Mouse (Mus musculus) kidney, postnatal 0 days (tissue): ENCODE measurements around the gene Wdr70. TPM values are rescaled to one million over a fixed set of nuclear protein-coding genes. Genes with fewer than 3 reads are reported as not detected.

ENCODE experiments used
- ATAC-seq: fragments of 200-750 bp; cut with Nextera tagmentation; replicated peaks from 2 replicates; pipeline ENCODE4 v1.8.0; 2017; ENCODE audit warnings: low read depth, moderate number of reproducible peaks, moderate TSS enrichment, moderate library complexity; ENCODE audit not compliant: low FRiP score
- DNase-seq: peaks from one replicate; pipeline ENCODE4 v3.0.0-alpha.2; 2016; ENCODE audit warnings: low spot score
- H3K27ac ChIP-seq: fragments of 300-500 bp; sonication (generic); 2 replicates; pipeline ENCODE4 v1.5.1; 2014; ENCODE audit warnings: mild to moderate bottlenecking
- H3K27me3 ChIP-seq: fragments of 300-500 bp; sonication (generic); 2 replicates; pipeline ENCODE4 v1.6.1; 2014; ENCODE audit warnings: low read length, mixed read lengths; ENCODE audit not compliant: insufficient read depth
- H3K36me3 ChIP-seq: fragments of 300-500 bp; sonication (generic); 2 replicates; pipeline ENCODE4 v1.6.1; 2014; ENCODE audit warnings: low read length, mixed read lengths; ENCODE audit not compliant: insufficient read depth
- H3K4me1 ChIP-seq: fragments of 300-500 bp; sonication (generic); replicated peaks from 2 replicates; pipeline ENCODE4 v1.6.1; 2014; ENCODE audit warnings: antibody characterized with exemption, low read length, mixed read lengths; ENCODE audit not compliant: insufficient read depth
- H3K4me2 ChIP-seq: fragments of 300-500 bp; sonication (generic); 2 replicates; pipeline ENCODE4 v1.6.1; 2014; ENCODE audit warnings: mild to moderate bottlenecking, low read length, moderate library complexity, mixed read lengths
- H3K4me3 ChIP-seq: fragments of 300-500 bp; sonication (generic); replicated peaks from 2 replicates; pipeline ENCODE4 v1.5.1; 2014; ENCODE audit warnings: low read depth, low read length
- H3K9ac ChIP-seq: fragments of 300-500 bp; sonication (generic); 2 replicates; pipeline ENCODE4 v1.6.1; 2014; ENCODE audit warnings: low read depth, low read length
- H3K9me3 ChIP-seq: fragments of 300-500 bp; sonication (generic); replicated peaks from 2 replicates; pipeline ENCODE4 v1.6.1; 2016; ENCODE audit warnings: low read length, inconsistent platforms, mixed read lengths
- CTCF ChIP-seq: IDR thresholded peaks from 2 replicates; pipeline ENCODE4 v1.5.1; 2016; ENCODE audit warnings: antibody characterized with exemption, low read depth, mild to moderate bottlenecking, moderate library complexity
- WGBS: fragments of 180-500 bp; shearing (Covaris S2); extraction: QIAGEN DNeasy Blood & Tissue Kit; methylation state at CpG from one replicate; pipeline ENCODE4 v1.1.7; 2014; 5-methylcytosine and 5-hydroxymethylcytosine counted together
- polyA plus RNA-seq: library from polyadenylated mRNA; unstranded; fragments of >200 nt; fragmentation: Nextera tagmentation; extraction: Ambion mirVana; gene quantifications from 2 replicates; pipeline ENCODE4 v1.2.1, GENCODE M21; 2015

Wdr70 gene
- polyA plus RNA-seq, 1 experiment from 2014 or later: 39.5 TPM

DNA sequence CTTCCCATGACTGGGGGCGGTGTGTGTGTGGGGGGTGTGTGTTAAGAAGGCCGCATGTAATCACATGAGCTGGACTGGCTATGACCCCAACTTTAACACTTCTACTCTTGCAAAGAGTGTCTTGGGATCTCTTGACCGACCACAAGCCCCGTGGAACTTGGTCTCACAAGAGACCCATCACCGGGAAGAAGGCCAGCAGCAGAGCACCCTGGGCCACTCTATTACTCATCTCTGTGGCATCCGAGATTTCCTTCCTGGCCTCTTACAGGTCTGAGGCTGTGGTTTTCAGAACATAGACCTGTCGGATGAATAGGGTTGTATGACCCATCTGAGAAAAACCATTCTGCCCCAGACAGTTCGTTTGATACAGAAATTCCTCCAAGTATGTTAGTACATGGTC lies 212.4 kb downstream of the Wdr70 start:
- no peak overlapping the region for H3K9ac ChIP-seq
- DNase-seq (no peak), ATAC-seq (no peak)
- H3K27me3 ChIP-seq: no peaks in the 10 kb centered on the region
- no peaks in the 10 kb centered on the region for H3K36me3 ChIP-seq
- H3K4me1 ChIP-seq: peaks cover 2% of the 10 kb centered on the region; the same call in 1 of the 2 replicates
- no peak for TF ChIP-seq CTCF
- H3K27ac ChIP-seq: no peak overlapping the region
- H3K4me3 ChIP-seq: no peak overlapping the region
- WGBS: 85% methylated on average over 8 of the region's 8 CpGs
- no peaks in the 10 kb centered on the region for H3K9me3 ChIP-seq
- no peak overlapping the region for H3K4me2 ChIP-seq

DNA sequence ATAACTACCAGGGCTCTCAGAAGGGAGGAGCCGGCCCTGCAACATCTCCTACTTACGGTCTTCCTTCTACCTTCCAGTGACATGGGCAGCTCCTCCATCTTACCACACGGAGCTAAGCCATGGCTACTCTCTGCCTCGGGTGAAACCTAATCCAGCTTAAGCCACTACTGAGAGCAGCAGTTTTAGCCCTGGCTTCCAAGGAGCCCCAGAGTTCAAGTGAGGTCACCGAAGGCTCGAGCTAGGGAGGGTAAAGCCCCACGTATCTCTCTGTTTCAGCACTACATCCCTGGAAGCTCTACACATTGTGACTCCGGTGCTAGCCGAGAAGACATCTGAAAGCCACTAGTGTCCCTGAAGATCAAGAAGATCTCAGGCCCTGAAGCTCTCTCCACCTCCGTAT lies 213.9 kb downstream of the Wdr70 start:
- 40% methylated on average over 10 of the region's 10 CpGs for WGBS
- no peaks in the 10 kb centered on the region for H3K9me3 ChIP-seq
- no peak overlapping the region for H3K27ac ChIP-seq
- no peak overlapping the region for H3K9ac ChIP-seq
- H3K36me3 ChIP-seq: no peaks in the 10 kb centered on the region
- no peak overlapping the region for H3K4me2 ChIP-seq
- ATAC-seq: no peak
- H3K4me1 ChIP-seq: no peaks in the 10 kb centered on the region; the same call in 1 of the 2 replicates
- no peak overlapping the region for H3K4me3 ChIP-seq
- no peaks in the 10 kb centered on the region for H3K27me3 ChIP-seq
- DNase-seq: no peak
- no peak for TF ChIP-seq CTCF

DNA sequence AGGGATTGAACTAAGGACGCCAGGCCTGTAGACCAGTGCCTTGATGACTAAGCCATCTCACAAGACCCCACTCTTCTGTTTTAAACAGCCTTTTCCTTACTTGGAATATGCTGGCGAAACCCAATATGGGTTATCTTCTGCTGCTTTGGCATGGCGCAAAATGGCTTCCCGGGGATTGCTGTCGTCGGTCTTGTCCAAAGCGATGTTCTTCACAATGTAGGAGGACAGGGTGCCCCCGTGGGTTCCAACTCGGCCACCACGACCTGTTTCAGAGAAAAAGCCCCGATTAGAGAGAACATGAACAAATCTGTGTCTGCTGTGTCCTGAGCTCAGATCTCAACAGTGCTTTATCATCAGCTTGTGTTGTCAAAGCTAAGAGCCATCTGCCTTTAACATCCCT lies 214.8 kb downstream of the Wdr70 start:
- WGBS: 92% methylated on average over 11 of the region's 11 CpGs
- no peaks in the 10 kb centered on the region for H3K4me1 ChIP-seq

DNA sequence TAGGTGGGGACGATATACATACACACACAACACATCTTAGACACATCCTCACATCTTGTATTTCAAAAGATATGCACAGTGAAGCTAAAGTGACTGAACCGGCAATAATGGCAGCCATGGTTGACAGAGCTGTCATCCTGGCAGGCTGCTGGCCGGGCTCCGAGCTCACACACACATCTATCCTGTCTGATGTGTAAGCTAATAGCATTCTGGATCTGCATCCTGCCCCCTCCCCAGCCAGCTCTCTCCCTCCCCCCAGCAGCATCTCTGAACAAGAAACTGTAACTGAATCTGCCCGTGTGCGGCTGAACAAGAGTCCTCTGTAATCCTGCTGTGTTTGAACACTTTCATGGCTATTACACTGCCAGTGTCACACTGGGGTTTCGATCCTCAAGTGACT lies 219.1 kb downstream of the Wdr70 start:
- no peak overlapping the region for H3K4me2 ChIP-seq
- no peaks in the 10 kb centered on the region for H3K9me3 ChIP-seq
- H3K36me3 ChIP-seq: no peaks in the 10 kb centered on the region
- H3K4me3 ChIP-seq: no peak overlapping the region
- H3K27ac ChIP-seq: no peak overlapping the region
- WGBS: 47% methylated on average over 7 of the region's 7 CpGs
- no peaks in the 10 kb centered on the region for H3K27me3 ChIP-seq
- no peak overlapping the region for H3K9ac ChIP-seq
- no peaks in the 10 kb centered on the region; the same call in 1 of the 2 replicates for H3K4me1 ChIP-seq
- TF ChIP-seq CTCF: no peak
- DNase-seq (peak; percentile 56), ATAC-seq (0 out of 2 replicates have a peak, but pooled peaks have one; percentile 19)

More for the DNA sequence above, 214.8 kb downstream of the Wdr70 start:
- Histone ChIP-seq H3K4me2 (no peak overlapping the region), H3K9me3 (no peaks in the 10 kb centered on the region), H3K27me3 (no peaks in the 10 kb centered on the region), H3K36me3 (no peaks in the 10 kb centered on the region), H3K9ac (no peak overlapping the region), H3K27ac (no peak overlapping the region), H3K4me3 (no peak overlapping the region)
- DNase-seq (no peak), ATAC-seq (no peak)
- no peak for TF ChIP-seq CTCF

DNA sequence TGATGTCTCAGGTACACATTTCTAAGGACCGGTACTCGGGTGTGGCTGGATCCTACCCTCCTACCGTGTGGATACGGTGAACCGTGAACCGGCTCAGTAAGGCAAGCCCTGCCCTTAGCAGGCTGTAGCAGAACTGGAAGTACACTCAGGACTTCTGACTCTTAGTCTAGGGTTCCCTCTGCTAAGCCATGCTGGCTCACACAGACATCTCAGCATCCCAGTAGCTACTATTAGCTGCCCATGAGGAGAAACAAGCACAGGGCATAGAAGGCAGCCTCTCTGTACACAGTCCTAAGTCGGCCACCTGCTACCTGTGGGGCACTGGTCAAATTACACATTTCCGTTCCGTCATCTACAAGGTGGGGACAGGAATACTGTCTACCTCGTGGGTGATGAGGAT lies 220.1 kb downstream of the Wdr70 start:
- 61% methylated on average over 10 of the region's 10 CpGs for WGBS
- TF ChIP-seq CTCF: no peak
- H3K4me3 ChIP-seq: no peak overlapping the region

DNA sequence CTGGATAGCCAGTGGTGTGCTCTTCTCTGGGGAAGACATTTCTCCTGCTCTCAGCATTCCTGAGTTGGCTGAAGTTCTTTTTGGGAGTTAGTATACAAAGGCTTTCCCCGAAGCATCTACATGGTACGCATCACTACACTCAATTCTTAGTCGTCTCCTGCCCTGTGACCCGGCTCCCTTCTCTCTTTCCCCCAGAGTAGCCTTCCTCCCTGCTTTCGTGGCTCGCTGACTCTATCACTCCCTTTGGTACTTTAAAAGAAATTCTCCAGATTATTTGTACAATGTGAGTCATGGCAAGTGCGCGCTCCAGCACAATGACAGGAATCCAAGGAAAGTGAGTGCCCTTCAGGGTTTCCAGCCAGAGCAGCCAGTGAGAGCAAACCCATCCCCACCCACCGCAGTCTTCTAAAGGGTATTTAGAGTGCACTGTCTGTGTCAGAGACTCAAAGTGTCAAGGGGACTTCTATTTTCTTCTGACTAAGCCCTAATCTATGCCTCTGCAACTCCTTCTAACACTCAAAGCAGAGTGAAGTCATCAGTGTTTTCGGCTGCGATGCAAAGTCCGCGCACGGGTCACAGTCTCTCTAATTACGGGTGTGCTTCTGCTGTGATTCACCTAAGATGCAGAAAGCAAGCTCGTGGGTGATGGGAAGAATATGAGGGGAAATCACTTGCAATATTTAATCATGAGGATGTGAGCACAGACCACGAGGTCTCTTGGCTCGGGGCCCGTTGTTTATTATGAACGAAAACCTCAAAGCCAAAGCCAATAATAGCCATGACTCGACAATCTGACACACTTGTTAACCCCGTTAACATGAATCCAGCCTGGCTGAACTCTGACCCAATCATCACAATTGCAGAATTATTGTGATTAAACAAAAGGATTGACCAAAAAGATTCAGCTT lies 221.2 kb downstream of the Wdr70 start:
- peak; percentile 57 for ATAC-seq

More for the DNA sequence above, 220.1 kb downstream of the Wdr70 start:
- Histone ChIP-seq H3K27me3 (no peaks in the 10 kb centered on the region), H3K27ac (no peak overlapping the region), H3K9ac (no peak overlapping the region), H3K4me1 (no peaks in the 10 kb centered on the region; the same call in 1 of the 2 replicates), H3K4me2 (no peak overlapping the region), H3K36me3 (no peaks in the 10 kb centered on the region), H3K9me3 (no peaks in the 10 kb centered on the region)
- ATAC-seq: no peak
- no peak for DNase-seq

More for the DNA sequence above, 221.2 kb downstream of the Wdr70 start:
- Histone ChIP-seq H3K9me3 (no peaks in the 10 kb centered on the region), H3K27me3 (no peaks in the 10 kb centered on the region), H3K4me3 (no peak overlapping the region), H3K9ac (no peak overlapping the region), H3K4me1 (no peaks in the 10 kb centered on the region; the same call in 1 of the 2 replicates), H3K27ac (no peak overlapping the region), H3K4me2 (no peak overlapping the region), H3K36me3 (no peaks in the 10 kb centered on the region)
- TF ChIP-seq CTCF: no peak
- 46% methylated on average over 22 of the region's 22 CpGs for WGBS
- peak; percentile 63 for DNase-seq
